In the genomic region with DNA sequence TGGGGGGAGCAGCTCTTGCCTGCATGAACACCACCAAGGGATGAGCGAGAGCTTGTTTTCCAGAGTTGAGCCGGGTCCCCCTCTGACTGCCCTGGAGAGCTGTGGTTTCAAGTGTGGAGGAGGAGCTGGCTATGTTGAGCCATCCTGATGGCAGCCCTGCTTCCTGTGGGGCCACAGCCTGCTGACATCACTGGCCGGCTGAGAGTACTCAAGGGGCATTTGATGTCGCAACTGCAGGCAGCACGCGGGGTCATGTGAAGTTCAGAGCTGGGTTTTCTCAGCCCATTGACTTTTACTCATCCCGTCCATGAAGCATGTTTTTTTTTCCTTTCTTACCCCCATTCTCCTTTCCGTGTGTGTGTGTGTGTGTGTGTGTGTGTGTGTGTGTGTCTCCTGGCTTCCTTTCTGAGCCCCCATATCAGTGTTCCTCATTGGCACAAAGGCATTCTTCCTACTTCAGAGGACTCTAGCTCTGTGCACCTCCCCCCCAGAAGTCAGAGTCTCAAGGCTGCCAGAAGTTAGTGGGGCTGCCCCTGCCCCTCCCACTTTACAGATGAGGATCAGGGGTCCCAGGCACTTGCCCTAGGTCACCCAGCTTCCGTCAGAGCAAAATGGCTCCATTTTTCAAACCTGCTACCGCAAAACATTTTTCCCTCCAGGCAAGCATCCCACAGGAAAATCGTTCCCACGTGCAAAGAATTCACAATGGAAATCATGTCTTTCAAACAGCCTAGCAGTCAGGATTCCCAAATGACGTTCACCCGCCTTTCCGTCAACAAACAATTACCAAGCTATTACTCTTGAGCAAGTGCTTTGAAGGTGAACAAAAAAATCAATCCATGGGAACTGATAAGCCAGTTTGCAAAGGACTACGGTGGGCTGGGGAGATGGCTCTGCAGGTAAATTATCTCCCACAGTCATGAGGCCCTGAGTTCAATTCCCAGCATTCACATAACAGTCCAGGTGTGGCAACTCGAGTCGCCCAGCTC, we compare ENCODE assay signal across 8 mouse cellular contexts. TPM values are rescaled to one million over a fixed set of nuclear protein-coding genes. Genes with fewer than 3 reads are reported as not detected.
A peak's percentile ranks its signal among the peaks of the same experiment; 100 is the strongest.
DNase-seq lines count a peak whose midpoint lies in the region; ATAC-seq lines count a peak whose summit lies in the region.

No protein-coding gene starts in this region.

- H3K4me1 ChIP-seq in intestine, embryonic 14.5 days (replicated peaks; ENCODE audit: control insufficient read depth, insufficient read depth, low read length): peaks cover 48% of the 10 kb centered on the region
- H3K4me1 ChIP-seq in liver, embryonic 16.5 days (ENCODE audit: control insufficient read depth, low read depth, low read length): peaks cover 41% of the 10 kb centered on the region

- no peak overlapping the region for H3K9ac ChIP-seq in intestine, embryonic 14.5 days (ENCODE audit: low read length)
- H3K9ac ChIP-seq in liver, embryonic 16.5 days (ENCODE audit: low read depth, low read length): no peak overlapping the region

- H3K27me3 ChIP-seq in intestine, embryonic 14.5 days (replicated peaks; ENCODE audit: control insufficient read depth, insufficient read depth, low read length): no peaks in the 10 kb centered on the region
- H3K27me3 ChIP-seq in liver, embryonic 16.5 days (ENCODE audit: control insufficient read depth, insufficient read depth, low read depth, low read length): no peaks in the 10 kb centered on the region

- no peaks in the 10 kb centered on the region for H3K9me3 ChIP-seq in intestine, embryonic 14.5 days (ENCODE audit: control insufficient read depth, low read length)
- H3K9me3 ChIP-seq in liver, embryonic 16.5 days (replicated peaks; ENCODE audit: control insufficient read depth, low read length): no peaks in the 10 kb centered on the region

- no peaks in the 10 kb centered on the region for H3K36me3 ChIP-seq in intestine, embryonic 14.5 days (ENCODE audit: control insufficient read depth, insufficient read depth, low read length)
- H3K36me3 ChIP-seq in liver, embryonic 16.5 days (ENCODE audit: control insufficient read depth, insufficient read depth): no peaks in the 10 kb centered on the region

- WGBS in intestine, embryonic 14.5 days: 11% methylated on average over 18 of the region's 18 CpGs
- WGBS in liver, embryonic 16.5 days (ENCODE audit: insufficient replicate concordance): 20% methylated on average over 18 of the region's 18 CpGs

- peak; percentile 56 for ATAC-seq in intestine, embryonic 14.5 days (replicated peaks; ENCODE audit: low FRiP score, low TSS enrichment, low read depth)
- ATAC-seq in liver, embryonic 16.5 days (ENCODE audit: low read depth): peak; percentile 65

- peak overlapping the region; percentile 60 for H3K27ac ChIP-seq in intestine, embryonic 14.5 days (ENCODE audit: low read depth)
- 0 out of 2 replicates have a peak overlapping the region, but pooled peaks have one; percentile 22 for H3K27ac ChIP-seq in liver, embryonic 16.5 days (ENCODE audit: low read length)

- DNase-seq in B cell, adult 2 months: peak; percentile 69 to 77
- DNase-seq in adipocyte (ENCODE audit: low spot score): peak; percentile 69
- peak; percentile 54 to 69 for DNase-seq in gastrocnemius, adult 8-10 months (ENCODE audit: low spot score in 2 of 2)
- DNase-seq in intestine, embryonic 14.5 days (ENCODE audit: low spot score): peak; percentile 76
- peak; percentile 42 for DNase-seq in retina, postnatal 1 day
- no peak for DNase-seq in layer of hippocampus, adult 8-10 months (ENCODE audit: low spot score in 2 of 2)
- no peak for DNase-seq in cerebellum, adult 18-20 months

- H3K4me2 ChIP-seq in intestine, embryonic 14.5 days (ENCODE audit: low read length): peak overlapping the region; percentile 21
- H3K4me2 ChIP-seq in liver, embryonic 16.5 days (ENCODE audit: low read depth, low read length): peak overlapping the region; percentile 18; the same call in 1 of the 2 replicates

- H3K4me3 ChIP-seq in intestine, embryonic 14.5 days (ENCODE audit: low read depth, low read length): no peak overlapping the region
- no peak overlapping the region for H3K4me3 ChIP-seq in liver, embryonic 16.5 days (ENCODE audit: low read depth, low read length)

RNA-seq across cellular contexts. Expression of gene Smad3, which starts 41.4 kb away (rescaled TPM):
- 10 to 100 TPM; 44.2 to 62.0 (median 46.1) TPM for total RNA-seq in gastrocnemius, adult 8-10 months (2022)
- 12.7 and 14.3 TPM in 2 replicates for polyA plus RNA-seq in intestine, embryonic 14.5 days (2014; fragmentation: Nextera tagmentation; extraction: Ambion mirVana)
- polyA plus RNA-seq in liver, embryonic 16.5 days (2015; fragmentation: Nextera tagmentation; extraction: Ambion mirVana): 2.7 TPM in 2 replicates
- 10 to 100 TPM; 48.8 to 57.3 (median 53.6) TPM for total RNA-seq in layer of hippocampus, adult 8-10 months (2022)

Comparison
In these comparisons a context has a peak if more than half of its experiments do, and no peak if none do; other contexts are left out.
1. DNase-seq: peak in B cell, adult 2 months (2 of 2), adipocyte (single experiment), gastrocnemius, adult 8-10 months (2 of 2), intestine, embryonic 14.5 days (single experiment) and retina, postnatal 1 day (single experiment); none in layer of hippocampus, adult 8-10 months (0 of 2) and cerebellum, adult 18-20 months (0 of 2).